Mouse (Mus musculus): ENCODE measurements around the gene Hist1h4a. TPM values are rescaled to one million over a fixed set of nuclear protein-coding genes. Genes with fewer than 3 reads are reported as not detected.

Hist1h4a gene
- total and polyA plus RNA-seq, 2 experiments from 2014 or later: 0.49 to 794 TPM

- Histone ChIP-seq H3K4me3 (ENCODE audit: low read depth, low read length) (no peak overlapping the region), H3K9me3 (replicated peaks; ENCODE audit: control insufficient read depth, low read length) (no peaks in the 10 kb centered on the region), H3K4me2 (ENCODE audit: low read depth, low read length) (no peak overlapping the region), H3K27me3 (ENCODE audit: control insufficient read depth, insufficient read depth, low read length) (no peaks in the 10 kb centered on the region), H3K4me1 (ENCODE audit: control insufficient read depth, insufficient read depth) (0 out of 2 replicates have a peak, but pooled peaks cover 4% of the 10 kb centered on the region), H3K9ac (replicated peaks; ENCODE audit: low read depth, low read length) (no peak overlapping the region), H3K27ac (ENCODE audit: low read depth) (no peak overlapping the region), H3K36me3 (replicated peaks; ENCODE audit: control insufficient read depth, insufficient read depth, low read length) (no peaks in the 10 kb centered on the region)
- DNase-seq (ENCODE audit: low spot score): peak; percentile 45
- 18% methylated on average over 8 of the region's 8 CpGs for WGBS
- peak; percentile 45; the same call in 1 of the 2 replicates for ATAC-seq (ENCODE audit: insufficient read depth, low read depth)
- TF ChIP-seq CTCF (IDR thresholded peaks at IDR 0.05; ENCODE audit: low read depth) (no peak), EP300 (IDR thresholded peaks at IDR 0.05; ENCODE audit: low read depth) (no peak)
Measured at GRCm38 (mm10) chr13:23730479-23730878, 30.6 kb downstream of the Hist1h4a start.

- no peak for DNase-seq (ENCODE audit: low spot score)
Measured at GRCm38 (mm10) chr13:23729706-23730105, 31.3 kb downstream of the Hist1h4a start.

GRCm38 (mm10) chr13:23729192-23729525 lies 31.9 kb downstream of the Hist1h4a start:
- Histone ChIP-seq H3K36me3 (replicated peaks; ENCODE audit: control insufficient read depth, insufficient read depth, low read length) (no peaks in the 10 kb centered on the region), H3K4me1 (ENCODE audit: control insufficient read depth, insufficient read depth) (0 out of 2 replicates have a peak, but pooled peaks cover 7% of the 10 kb centered on the region), H3K27me3 (ENCODE audit: control insufficient read depth, insufficient read depth, low read length) (no peaks in the 10 kb centered on the region), H3K4me3 (ENCODE audit: low read depth, low read length) (no peak overlapping the region), H3K27ac (ENCODE audit: low read depth) (peak overlapping the region; percentile 30; the same call in 1 of the 2 replicates), H3K9ac (replicated peaks; ENCODE audit: low read depth, low read length) (no peak overlapping the region), H3K9me3 (replicated peaks; ENCODE audit: control insufficient read depth, low read length) (no peaks in the 10 kb centered on the region), H3K4me2 (ENCODE audit: low read depth, low read length) (no peak overlapping the region)
- 84% methylated on average over 9 of the region's 9 CpGs for WGBS
- no peak for TF ChIP-seq EP300 (IDR thresholded peaks at IDR 0.05; ENCODE audit: low read depth)
- no peak for TF ChIP-seq CTCF (IDR thresholded peaks at IDR 0.05; ENCODE audit: low read depth)
- ATAC-seq (ENCODE audit: insufficient read depth, low read depth) (no peak), DNase-seq (ENCODE audit: low spot score) (no peak)

More at GRCm38 (mm10) chr13:23729706-23730105, 31.3 kb downstream of the Hist1h4a start:
- 0 out of 2 replicates have a peak, but pooled peaks cover 4% of the 10 kb centered on the region for H3K4me1 ChIP-seq (ENCODE audit: control insufficient read depth, insufficient read depth)
- no peak for TF ChIP-seq EP300 (IDR thresholded peaks at IDR 0.05; ENCODE audit: low read depth)
- TF ChIP-seq CTCF (IDR thresholded peaks at IDR 0.05; ENCODE audit: low read depth): no peak
- H3K36me3 ChIP-seq (replicated peaks; ENCODE audit: control insufficient read depth, insufficient read depth, low read length): no peaks in the 10 kb centered on the region
- H3K4me2 ChIP-seq (ENCODE audit: low read depth, low read length): no peak overlapping the region
- H3K9ac ChIP-seq (replicated peaks; ENCODE audit: low read depth, low read length): no peak overlapping the region
- no peak overlapping the region for H3K4me3 ChIP-seq (ENCODE audit: low read depth, low read length)
- no peaks in the 10 kb centered on the region for H3K27me3 ChIP-seq (ENCODE audit: control insufficient read depth, insufficient read depth, low read length)
- H3K9me3 ChIP-seq (replicated peaks; ENCODE audit: control insufficient read depth, low read length): no peaks in the 10 kb centered on the region
- no peak overlapping the region for H3K27ac ChIP-seq (ENCODE audit: low read depth)
- 89% methylated on average over 5 of the region's 5 CpGs for WGBS
- no peak for ATAC-seq (ENCODE audit: insufficient read depth, low read depth)

- Histone ChIP-seq H3K36me3 (replicated peaks; ENCODE audit: control insufficient read depth, insufficient read depth, low read length) (no peaks in the 10 kb centered on the region), H3K4me2 (ENCODE audit: low read depth, low read length) (no peak overlapping the region), H3K27ac (ENCODE audit: low read depth) (peak overlapping the region; percentile 30; the same call in 1 of the 2 replicates), H3K4me1 (ENCODE audit: control insufficient read depth, insufficient read depth) (0 out of 2 replicates have a peak, but pooled peaks cover 8% of the 10 kb centered on the region), H3K9ac (replicated peaks; ENCODE audit: low read depth, low read length) (no peak overlapping the region), H3K9me3 (replicated peaks; ENCODE audit: control insufficient read depth, low read length) (no peaks in the 10 kb centered on the region), H3K4me3 (ENCODE audit: low read depth, low read length) (no peak overlapping the region), H3K27me3 (ENCODE audit: control insufficient read depth, insufficient read depth, low read length) (no peaks in the 10 kb centered on the region)
- ATAC-seq (ENCODE audit: insufficient read depth, low read depth) (no peak), DNase-seq (ENCODE audit: low spot score) (no peak)
- WGBS: 67% methylated on average over 18 of the region's 18 CpGs
- TF ChIP-seq CTCF (IDR thresholded peaks at IDR 0.05; ENCODE audit: low read depth): no peak
- no peak for TF ChIP-seq EP300 (IDR thresholded peaks at IDR 0.05; ENCODE audit: low read depth)
Measured at GRCm38 (mm10) chr13:23728472-23729191, 32.4 kb downstream of the Hist1h4a start.

GRCm38 (mm10) chr13:23725213-23725612 lies 35.8 kb downstream of the Hist1h4a start:
- WGBS: no CpG with 5 or more reads among the region's 1 CpGs
- no peak overlapping the region for H3K4me2 ChIP-seq (ENCODE audit: low read depth, low read length)

More at GRCm38 (mm10) chr13:23725213-23725612, 35.8 kb downstream of the Hist1h4a start:
- Histone ChIP-seq H3K27ac (ENCODE audit: low read depth) (no peak overlapping the region), H3K4me1 (ENCODE audit: control insufficient read depth, insufficient read depth) (0 out of 2 replicates have a peak, but pooled peaks cover 8% of the 10 kb centered on the region), H3K4me3 (ENCODE audit: low read depth, low read length) (no peak overlapping the region), H3K9me3 (replicated peaks; ENCODE audit: control insufficient read depth, low read length) (no peaks in the 10 kb centered on the region), H3K9ac (replicated peaks; ENCODE audit: low read depth, low read length) (no peak overlapping the region), H3K36me3 (replicated peaks; ENCODE audit: control insufficient read depth, insufficient read depth, low read length) (no peaks in the 10 kb centered on the region), H3K27me3 (ENCODE audit: control insufficient read depth, insufficient read depth, low read length) (no peaks in the 10 kb centered on the region)
- ATAC-seq (ENCODE audit: insufficient read depth, low read depth) (no peak), DNase-seq (ENCODE audit: low spot score) (no peak)
- TF ChIP-seq EP300 (IDR thresholded peaks at IDR 0.05; ENCODE audit: low read depth) (no peak), CTCF (IDR thresholded peaks at IDR 0.05; ENCODE audit: low read depth) (no peak)

Data from heart, postnatal 0 days (tissue).